In the genomic region with DNA sequence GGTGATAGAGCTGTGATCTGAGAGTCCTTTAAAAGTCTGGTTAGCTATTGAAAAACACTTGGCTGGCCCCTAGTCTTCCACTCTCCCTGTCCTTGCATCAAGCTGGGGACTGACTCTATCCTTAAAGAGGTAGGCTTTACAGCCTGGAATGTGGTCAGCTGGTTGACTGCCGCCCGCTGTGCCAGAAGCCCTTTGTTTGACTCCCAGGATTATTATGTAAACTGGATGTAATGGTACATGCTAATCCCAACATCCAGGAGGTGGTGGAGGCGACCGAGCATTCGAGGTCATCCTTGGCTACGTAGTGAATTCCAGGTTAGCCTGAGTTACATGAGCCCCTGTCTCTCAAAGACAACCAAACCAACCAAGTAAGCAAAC, we compare ENCODE assay signal across 9 mouse cellular contexts. TPM values are rescaled to one million over a fixed set of nuclear protein-coding genes. Genes with fewer than 3 reads are reported as not detected.
DNase-seq lines count a peak whose midpoint lies in the region; ATAC-seq and TF ChIP-seq lines count a peak whose summit lies in the region.
"Had no signal": no experiment of that assay in that cellular context is flagged by ENCODE, and none has a peak within 500 bp of the region (broad histone marks: within the 10 kb centered on the region; RNA-seq: fewer than 3 reads in every experiment).

No protein-coding gene starts in this region.

- H3K27ac ChIP-seq in midbrain, embryonic 13.5 days, result no peak overlapping the region
- H3K27ac ChIP-seq in midbrain, embryonic 14.5 days (replicated peaks; ENCODE audit: low read depth, low read length), result no peak overlapping the region
- H3K27ac ChIP-seq in kidney, postnatal 0 days, result no peak overlapping the region
- no peak overlapping the region for H3K27ac ChIP-seq in forebrain, embryonic 14.5 days (ENCODE audit: low read depth, low read length)
- H3K27ac ChIP-seq: limb, embryonic 13.5 days; neural tube, embryonic 12.5 days had no signal

- 0 out of 2 replicates have a peak, but pooled peaks have one; percentile 45 for ATAC-seq in midbrain, embryonic 13.5 days
- ATAC-seq in midbrain, embryonic 14.5 days (ENCODE audit: low FRiP score, low TSS enrichment), result no peak
- ATAC-seq in kidney, postnatal 0 days (replicated peaks; ENCODE audit: low FRiP score, low read depth), result no peak
- no peak for ATAC-seq in forebrain, embryonic 14.5 days

- H3K9ac ChIP-seq in midbrain, embryonic 13.5 days (replicated peaks), result no peak overlapping the region
- H3K9ac ChIP-seq in midbrain, embryonic 14.5 days (replicated peaks; ENCODE audit: low read length), result no peak overlapping the region
- H3K9ac ChIP-seq in kidney, postnatal 0 days (ENCODE audit: low read depth, low read length), result 0 out of 2 replicates have a peak overlapping the region, but pooled peaks have one; percentile 23
- H3K9ac ChIP-seq in forebrain, embryonic 14.5 days (ENCODE audit: low read length), result no peak overlapping the region
- H3K9ac ChIP-seq: limb, embryonic 13.5 days; neural tube, embryonic 12.5 days had no signal

- DNase-seq in midbrain, embryonic 14.5 days, result no peak
- DNase-seq in gastrocnemius, postnatal 14 days, result peak; percentile 69
- peak; percentile 35 for DNase-seq in kidney, postnatal 0 days (ENCODE audit: low spot score)
- peak; percentile 59 for DNase-seq in testis, postnatal 10 days (ENCODE audit: low spot score)
- DNase-seq in forebrain, embryonic 14.5 days (ENCODE audit: low spot score), result no peak
- no peak for DNase-seq in layer of hippocampus, adult 9-10 months (ENCODE audit: low spot score)

- H3K36me3 ChIP-seq in midbrain, embryonic 13.5 days, result no peaks in the 10 kb centered on the region
- no peaks in the 10 kb centered on the region for H3K36me3 ChIP-seq in midbrain, embryonic 14.5 days (ENCODE audit: control insufficient read depth, insufficient read depth, low read length)
- H3K36me3 ChIP-seq in kidney, postnatal 0 days (ENCODE audit: insufficient read depth, low read length), result no peaks in the 10 kb centered on the region
- no peaks in the 10 kb centered on the region for H3K36me3 ChIP-seq in forebrain, embryonic 14.5 days (ENCODE audit: control insufficient read depth, insufficient read depth, low read length)
- H3K36me3 ChIP-seq: limb, embryonic 13.5 days; neural tube, embryonic 12.5 days had no signal

- H3K4me3 ChIP-seq in midbrain, embryonic 13.5 days (replicated peaks), result no peak overlapping the region
- H3K4me3 ChIP-seq in midbrain, embryonic 14.5 days (replicated peaks; ENCODE audit: low read depth, low read length), result no peak overlapping the region
- no peak overlapping the region for H3K4me3 ChIP-seq in kidney, postnatal 0 days (replicated peaks; ENCODE audit: low read depth, low read length)
- H3K4me3 ChIP-seq in forebrain, embryonic 14.5 days (ENCODE audit: low read depth, low read length), result no peak overlapping the region
- H3K4me3 ChIP-seq: limb, embryonic 13.5 days; neural tube, embryonic 12.5 days had no signal

- intact Hi-C loops in gastrocnemius, postnatal 14 days (cut with DNase I; ENCODE audit: low total_unique reads), result no loop called here

- H3K27me3 ChIP-seq in midbrain, embryonic 13.5 days, result 0 out of 2 replicates have a peak, but pooled peaks cover 7% of the 10 kb centered on the region
- H3K27me3 ChIP-seq in midbrain, embryonic 14.5 days (ENCODE audit: control insufficient read depth, insufficient read depth, low read length), result 0 out of 2 replicates have a peak, but pooled peaks cover 2% of the 10 kb centered on the region
- H3K27me3 ChIP-seq in kidney, postnatal 0 days (ENCODE audit: insufficient read depth, low read length), result no peaks in the 10 kb centered on the region
- H3K27me3 ChIP-seq in forebrain, embryonic 14.5 days (replicated peaks; ENCODE audit: control insufficient read depth, insufficient read depth, low read length), result no peaks in the 10 kb centered on the region
- H3K27me3 ChIP-seq: limb, embryonic 13.5 days; neural tube, embryonic 12.5 days had no signal

- H3K4me1 ChIP-seq in midbrain, embryonic 13.5 days (replicated peaks), result peaks cover 18% of the 10 kb centered on the region
- peaks cover 15% of the 10 kb centered on the region; the same call in 1 of the 2 replicates for H3K4me1 ChIP-seq in midbrain, embryonic 14.5 days (ENCODE audit: control insufficient read depth, insufficient read depth, low read length)
- H3K4me1 ChIP-seq in kidney, postnatal 0 days (replicated peaks; ENCODE audit: insufficient read depth, low read length), result no peaks in the 10 kb centered on the region
- no peaks in the 10 kb centered on the region for H3K4me1 ChIP-seq in forebrain, embryonic 14.5 days (ENCODE audit: control insufficient read depth, insufficient read depth, low read length)

- no peak overlapping the region for H3K4me2 ChIP-seq in midbrain, embryonic 13.5 days (replicated peaks)
- H3K4me2 ChIP-seq in midbrain, embryonic 14.5 days (ENCODE audit: low read length), result no peak overlapping the region
- H3K4me2 ChIP-seq in kidney, postnatal 0 days (ENCODE audit: low read length), result no peak overlapping the region
- H3K4me2 ChIP-seq in forebrain, embryonic 14.5 days (ENCODE audit: low read length), result no peak overlapping the region
- H3K4me2 ChIP-seq: limb, embryonic 13.5 days; neural tube, embryonic 12.5 days had no signal

- no peaks in the 10 kb centered on the region for H3K9me3 ChIP-seq in midbrain, embryonic 13.5 days
- H3K9me3 ChIP-seq in midbrain, embryonic 14.5 days (ENCODE audit: control insufficient read depth, low read length), result peaks cover 7% of the 10 kb centered on the region
- no peaks in the 10 kb centered on the region for H3K9me3 ChIP-seq in kidney, postnatal 0 days (replicated peaks; ENCODE audit: low read length)
- H3K9me3 ChIP-seq in forebrain, embryonic 14.5 days (replicated peaks; ENCODE audit: control insufficient read depth, low read length), result peaks cover 5% of the 10 kb centered on the region; the same call in 1 of the 2 replicates
- H3K9me3 ChIP-seq: neural tube, embryonic 12.5 days had no signal

- WGBS in midbrain, embryonic 13.5 days, result 6% methylated on average over 6 of the region's 6 CpGs
- 8% methylated on average over 6 of the region's 6 CpGs for WGBS in midbrain, embryonic 14.5 days
- 38% methylated on average over 6 of the region's 6 CpGs for WGBS in kidney, postnatal 0 days
- 29% methylated on average over 6 of the region's 6 CpGs for WGBS in forebrain, embryonic 14.5 days

- TF ChIP-seq CTCF in kidney, postnatal 0 days (IDR thresholded peaks at IDR 0.05; ENCODE audit: low read depth), result no peak

RNA-seq across cellular contexts. Expression of a gene that starts 14.3 kb away (rescaled TPM):
- polyA plus RNA-seq in midbrain, embryonic 13.5 days (2015; fragmentation: Nextera tagmentation; extraction: Ambion mirVana), result 49.8 and 51.2 TPM in 2 replicates
- 42.5 and 61.0 TPM in 2 replicates for polyA plus RNA-seq in midbrain, embryonic 14.5 days (2014; fragmentation: Nextera tagmentation; extraction: Ambion mirVana)
- 10 to 100 TPM; 20.2 to 20.3 TPM for total RNA-seq in gastrocnemius, postnatal 14 days (2021)
- 14.8 and 16.1 TPM in 2 replicates for polyA plus RNA-seq in kidney, postnatal 0 days (2015; fragmentation: Nextera tagmentation; extraction: Ambion mirVana)
- polyA plus RNA-seq in forebrain, embryonic 14.5 days (2014; fragmentation: Nextera tagmentation; extraction: Ambion mirVana), result 47.5 and 57.0 TPM in 2 replicates

RNA-seq across cellular contexts. Expression of a gene that starts 48.0 kb away (rescaled TPM):
- 65.3 and 75.5 TPM in 2 replicates for polyA plus RNA-seq in midbrain, embryonic 13.5 days (2015; fragmentation: Nextera tagmentation; extraction: Ambion mirVana)
- 71.6 and 80.2 TPM in 2 replicates for polyA plus RNA-seq in midbrain, embryonic 14.5 days (2014; fragmentation: Nextera tagmentation; extraction: Ambion mirVana)
- 10 to 100 TPM; 41.8 to 42.8 TPM for total RNA-seq in gastrocnemius, postnatal 14 days (2021)
- polyA plus RNA-seq in kidney, postnatal 0 days (2015; fragmentation: Nextera tagmentation; extraction: Ambion mirVana), result 52.1 and 57.9 TPM in 2 replicates
- 41.4 and 56.5 TPM in 2 replicates for polyA plus RNA-seq in forebrain, embryonic 14.5 days (2014; fragmentation: Nextera tagmentation; extraction: Ambion mirVana)

RNA-seq across cellular contexts. Expression of a gene that starts 57.7 kb away (rescaled TPM):
- 6.0 and 7.1 TPM in 2 replicates for polyA plus RNA-seq in midbrain, embryonic 13.5 days (2015; fragmentation: Nextera tagmentation; extraction: Ambion mirVana)
- 9.0 and 10.7 TPM in 2 replicates for polyA plus RNA-seq in midbrain, embryonic 14.5 days (2014; fragmentation: Nextera tagmentation; extraction: Ambion mirVana)
- total RNA-seq in gastrocnemius, postnatal 14 days (2021), result not detected
- 0.03 TPM in 1 of 2 replicates, not detected in the other for polyA plus RNA-seq in kidney, postnatal 0 days (2015; fragmentation: Nextera tagmentation; extraction: Ambion mirVana)
- polyA plus RNA-seq in forebrain, embryonic 14.5 days (2014; fragmentation: Nextera tagmentation; extraction: Ambion mirVana), result 4.3 and 5.5 TPM in 2 replicates
- polyA plus RNA-seq: limb, embryonic 13.5 days had no signal

Comparison
In these comparisons a context has a peak if more than half of its experiments do, and no peak if none do; other contexts are left out.
1. DNase-seq: peak in gastrocnemius, postnatal 14 days (single experiment), kidney, postnatal 0 days (single experiment) and testis, postnatal 10 days (single experiment); none in midbrain, embryonic 14.5 days (single experiment), forebrain, embryonic 14.5 days (single experiment) and layer of hippocampus, adult 9-10 months (single experiment).